Mouse (Mus musculus) limb, embryonic 13.5 days (tissue): ENCODE data around the gene Plekha5. TPM values are rescaled to one million over a fixed set of nuclear protein-coding genes. Genes with fewer than 3 reads are reported as not detected.

ENCODE experiments used
- ATAC-seq: fragments of 200-750 bp; cut with Nextera tagmentation; 2 replicates; pipeline ENCODE4 v1.8.0; 2017; ENCODE audit warnings: low read depth, moderate number of reproducible peaks, moderate TSS enrichment; ENCODE audit not compliant: low FRiP score
- H3K27ac ChIP-seq: fragments of 300-500 bp; sonication (generic); 2 replicates; pipeline ENCODE4 v1.5.1; 2015; ENCODE audit warnings: inconsistent platforms, mild to moderate bottlenecking, moderate library complexity
- H3K27me3 ChIP-seq: fragments of 300-500 bp; sonication (generic); 2 replicates; pipeline ENCODE4 v1.6.1; 2015; ENCODE audit warnings: mild to moderate bottlenecking, inconsistent platforms
- H3K36me3 ChIP-seq: fragments of 300-500 bp; sonication (generic); 2 replicates; pipeline ENCODE4 v1.6.1; 2015; ENCODE audit warnings: inconsistent platforms, mild to moderate bottlenecking, moderate library complexity
- H3K4me1 ChIP-seq: fragments of 300-500 bp; sonication (generic); 2 replicates; pipeline ENCODE4 v1.6.1; 2015; ENCODE audit warnings: inconsistent platforms
- H3K4me2 ChIP-seq: fragments of 300-500 bp; sonication (generic); replicated peaks from 2 replicates; pipeline ENCODE4 v1.6.1; 2015; ENCODE audit warnings: inconsistent platforms, mild to moderate bottlenecking, moderate library complexity
- H3K4me3 ChIP-seq: fragments of 300-500 bp; sonication (generic); 2 replicates; pipeline ENCODE4 v1.5.1; 2015; ENCODE audit warnings: moderate library complexity, mild to moderate bottlenecking, inconsistent platforms
- H3K9ac ChIP-seq: fragments of 300-500 bp; sonication (generic); 2 replicates; pipeline ENCODE4 v1.6.1; 2015; ENCODE audit warnings: mild to moderate bottlenecking, inconsistent platforms
- H3K9me3 ChIP-seq: fragments of 300-500 bp; sonication (generic); 2 replicates; pipeline ENCODE4 v1.6.1; 2016; ENCODE audit warnings: inconsistent platforms
- WGBS: fragments of 180-500 bp; shearing (Covaris S2); methylation state at CpG from one replicate; pipeline ENCODE4 v1.1.7; 2015; 5-methylcytosine and 5-hydroxymethylcytosine counted together
- polyA plus RNA-seq: library from polyadenylated mRNA; unstranded; fragments of >200 nt; fragmentation: Nextera tagmentation; extraction: Ambion mirVana; gene quantifications from 2 replicates; pipeline ENCODE4 v1.2.1, GENCODE M21; 2015

The Plekha5 gene
- polyA plus RNA-seq, 1 experiment from 2014 or later = 46.7 TPM

DNA sequence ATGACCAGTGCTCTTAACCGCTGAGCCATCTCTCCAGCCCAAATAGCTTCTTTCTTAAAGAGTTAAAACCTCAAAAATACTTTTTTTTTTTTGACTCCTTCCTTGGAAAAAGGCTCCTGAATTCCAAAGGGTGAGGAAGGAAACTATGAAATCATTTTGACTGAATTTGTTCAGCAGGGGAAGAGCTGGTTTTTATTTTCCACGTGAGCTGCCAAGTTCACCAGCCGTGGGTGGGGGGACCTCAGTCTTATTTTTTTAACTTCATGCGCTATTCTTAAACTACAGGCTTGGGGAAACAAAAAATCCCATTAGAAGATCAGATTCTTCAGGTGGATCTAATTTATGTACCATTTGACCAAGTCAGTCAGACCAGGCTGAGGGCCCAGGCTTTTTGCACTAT, 187.4 kb downstream of the Plekha5 start:
- peaks cover 5% of the 10 kb centered on the region for H3K36me3 ChIP-seq
- no peak overlapping the region for H3K9ac ChIP-seq
- no peaks in the 10 kb centered on the region for H3K27me3 ChIP-seq
- no peaks in the 10 kb centered on the region for H3K9me3 ChIP-seq
- H3K4me2 ChIP-seq = no peak overlapping the region
- H3K4me1 ChIP-seq = peaks cover 7% of the 10 kb centered on the region
- no peak for ATAC-seq
- peak overlapping the region; percentile 81 for H3K27ac ChIP-seq
- 58% methylated on average over 4 of the region's 4 CpGs for WGBS
- H3K4me3 ChIP-seq = no peak overlapping the region

DNA sequence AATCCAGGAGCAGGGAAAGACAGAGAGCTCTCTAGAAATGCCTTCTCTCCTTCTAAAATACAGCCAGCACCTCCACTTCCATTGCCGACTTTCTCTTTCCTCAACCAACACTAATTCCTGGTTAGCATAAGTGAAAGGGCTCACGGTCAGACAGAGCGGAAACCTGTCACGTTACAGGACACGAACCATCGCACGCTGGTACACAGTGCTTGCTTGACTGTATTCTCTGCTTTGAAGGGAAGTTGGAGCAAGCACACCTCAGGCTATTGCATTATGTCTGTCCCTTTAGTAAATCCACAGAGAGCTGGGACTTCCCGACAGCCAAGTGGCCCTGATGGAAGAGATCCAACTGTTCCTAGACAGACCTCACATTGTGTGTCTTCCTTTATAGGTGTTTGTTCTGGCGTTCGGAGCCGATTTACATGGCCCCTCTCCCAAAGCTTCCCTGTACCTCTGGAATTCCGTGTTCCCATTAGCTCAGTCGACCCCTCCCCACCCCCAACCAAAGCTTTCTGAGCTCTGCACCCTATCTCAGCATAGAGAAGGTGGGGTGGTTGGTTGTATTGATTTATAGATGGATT, 188.1 kb downstream of the Plekha5 start:
- Histone ChIP-seq H3K9ac (no peak overlapping the region), H3K27me3 (no peaks in the 10 kb centered on the region), H3K4me3 (no peak overlapping the region), H3K36me3 (peaks cover 5% of the 10 kb centered on the region), H3K27ac (peak overlapping the region; percentile 81), H3K4me2 (no peak overlapping the region), H3K4me1 (peaks cover 7% of the 10 kb centered on the region), H3K9me3 (no peaks in the 10 kb centered on the region)
- ATAC-seq = no peak
- 77% methylated on average over 13 of the region's 13 CpGs for WGBS

DNA sequence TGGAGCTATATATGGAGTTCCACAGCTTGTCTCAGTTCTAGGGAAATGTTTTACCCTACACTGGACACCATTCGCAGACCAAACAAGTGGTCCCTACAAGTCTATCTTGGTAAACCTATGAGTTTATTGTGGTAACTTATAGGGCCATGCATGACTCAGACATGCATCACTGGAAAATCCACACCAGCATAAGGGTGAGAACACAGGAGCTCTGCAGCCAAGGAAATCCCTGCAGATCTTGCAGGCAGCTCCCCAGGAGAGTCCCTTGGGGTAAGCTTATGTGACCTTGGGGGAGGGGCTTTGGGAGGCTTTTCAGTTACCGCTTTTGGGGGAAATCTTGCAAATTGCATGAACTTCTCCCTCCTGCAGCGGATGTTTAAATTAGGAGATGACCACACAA, 190.0 kb downstream of the Plekha5 start:
- H3K4me1 ChIP-seq = peaks cover 7% of the 10 kb centered on the region
- H3K9me3 ChIP-seq = no peaks in the 10 kb centered on the region
- ATAC-seq = no peak
- 83% methylated on average over 3 of the region's 3 CpGs for WGBS
- no peaks in the 10 kb centered on the region for H3K27me3 ChIP-seq
- no peaks in the 10 kb centered on the region for H3K36me3 ChIP-seq
- no peak overlapping the region for H3K4me3 ChIP-seq
- no peak overlapping the region for H3K9ac ChIP-seq
- no peak overlapping the region for H3K27ac ChIP-seq
- no peak overlapping the region for H3K4me2 ChIP-seq

DNA sequence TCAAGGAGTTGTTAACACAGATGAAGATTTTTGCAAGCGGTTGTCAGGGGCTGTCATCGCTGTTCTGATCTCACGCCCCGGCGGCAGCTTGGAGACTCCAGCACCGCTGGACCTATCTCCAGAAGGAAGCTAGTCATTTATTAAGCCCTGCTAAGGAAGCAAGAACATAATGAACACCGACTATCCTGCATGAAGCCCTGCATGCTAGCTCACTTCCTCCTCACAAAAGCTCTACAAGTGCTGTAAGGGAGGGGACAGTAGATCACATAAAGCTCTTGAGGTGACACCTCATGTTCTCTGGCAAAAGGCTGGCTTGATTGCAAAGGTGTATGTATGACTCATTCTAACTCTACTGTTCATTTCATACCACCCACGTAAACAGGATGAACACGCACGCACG, 190.9 kb downstream of the Plekha5 start:
- H3K27ac ChIP-seq = no peak overlapping the region
- no peak overlapping the region for H3K4me2 ChIP-seq
- no peaks in the 10 kb centered on the region for H3K9me3 ChIP-seq
- H3K9ac ChIP-seq = no peak overlapping the region
- H3K4me1 ChIP-seq = peaks cover 7% of the 10 kb centered on the region
- H3K4me3 ChIP-seq = no peak overlapping the region
- WGBS = 88% methylated on average over 11 of the region's 11 CpGs
- no peaks in the 10 kb centered on the region for H3K27me3 ChIP-seq
- ATAC-seq = no peak
- H3K36me3 ChIP-seq = no peaks in the 10 kb centered on the region

DNA sequence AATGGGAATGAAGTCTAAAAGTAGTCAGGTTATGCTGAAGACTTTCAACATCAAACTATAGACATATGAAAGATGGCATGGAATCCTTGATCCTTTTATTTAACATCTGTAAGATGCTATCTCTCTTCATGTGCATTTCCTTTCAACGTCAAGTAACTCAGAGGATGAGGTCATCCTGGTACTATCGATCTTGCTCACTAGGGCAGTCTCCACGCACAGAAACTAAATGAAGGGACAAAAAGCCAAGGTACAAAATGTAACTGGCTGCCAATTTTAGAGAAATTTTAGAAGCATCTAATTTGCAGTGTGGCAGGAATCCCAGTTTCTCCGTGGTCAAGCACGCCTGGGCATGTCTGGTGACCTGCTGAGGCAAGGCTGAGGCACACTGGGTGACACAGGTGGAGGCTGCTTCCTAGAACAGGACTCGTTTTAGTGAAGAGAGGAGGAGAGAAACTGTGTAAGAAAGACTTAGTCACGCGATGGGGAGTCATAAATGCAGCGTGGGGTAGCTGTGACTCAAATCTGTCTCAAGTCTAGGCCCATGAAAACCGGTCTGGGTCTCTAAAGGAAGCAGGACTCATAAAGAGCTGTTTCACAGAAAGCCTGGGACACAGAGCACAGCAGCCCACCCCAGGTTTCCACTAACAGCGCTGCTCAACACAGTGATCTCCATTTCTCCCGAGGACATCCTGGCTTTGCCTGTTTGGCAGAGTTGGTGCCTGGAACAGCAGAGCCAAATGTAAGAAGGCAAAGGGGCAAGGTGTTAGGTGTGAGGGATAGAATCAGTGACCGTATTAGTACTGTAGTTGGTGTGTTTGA, 196.9 kb downstream of the Plekha5 start:
- 54% methylated on average over 13 of the region's 13 CpGs for WGBS
- H3K27ac ChIP-seq = no peak overlapping the region

DNA sequence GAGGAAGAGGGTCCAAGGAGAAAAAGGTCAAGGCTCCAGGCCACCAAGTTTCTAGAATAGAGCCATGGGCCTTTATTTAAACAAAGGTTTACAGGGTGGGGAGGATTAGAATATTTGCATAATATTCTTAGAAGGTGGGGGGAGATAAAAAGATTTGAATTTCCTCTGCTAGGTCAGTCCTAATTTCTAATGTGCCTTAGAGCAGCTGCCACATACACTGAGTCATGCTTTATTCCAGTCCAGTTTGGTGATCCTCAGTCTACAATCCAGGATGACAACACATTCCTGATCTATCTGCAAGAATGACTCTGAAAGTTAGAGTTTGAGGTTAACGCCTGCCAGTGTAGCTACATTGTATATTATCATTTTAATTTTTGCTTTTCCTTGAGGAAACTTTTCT, 197.8 kb downstream of the Plekha5 start:
- H3K9me3 ChIP-seq = no peaks in the 10 kb centered on the region
- peaks cover 24% of the 10 kb centered on the region for H3K4me1 ChIP-seq
- ATAC-seq = no peak
- H3K4me2 ChIP-seq = no peak overlapping the region
- H3K36me3 ChIP-seq = no peaks in the 10 kb centered on the region
- no peak overlapping the region for H3K4me3 ChIP-seq
- H3K27ac ChIP-seq = no peak overlapping the region
- H3K27me3 ChIP-seq = no peaks in the 10 kb centered on the region
- WGBS = 94% methylated on average over 1 of the region's 1 CpGs
- no peak overlapping the region for H3K9ac ChIP-seq

More for the DNA sequence above, 196.9 kb downstream of the Plekha5 start:
- ATAC-seq = no peak
- H3K9ac ChIP-seq = no peak overlapping the region
- H3K4me1 ChIP-seq = peaks cover 15% of the 10 kb centered on the region
- no peak overlapping the region for H3K4me2 ChIP-seq
- H3K9me3 ChIP-seq = no peaks in the 10 kb centered on the region
- no peak overlapping the region for H3K4me3 ChIP-seq
- no peaks in the 10 kb centered on the region for H3K36me3 ChIP-seq
- H3K27me3 ChIP-seq = no peaks in the 10 kb centered on the region

DNA sequence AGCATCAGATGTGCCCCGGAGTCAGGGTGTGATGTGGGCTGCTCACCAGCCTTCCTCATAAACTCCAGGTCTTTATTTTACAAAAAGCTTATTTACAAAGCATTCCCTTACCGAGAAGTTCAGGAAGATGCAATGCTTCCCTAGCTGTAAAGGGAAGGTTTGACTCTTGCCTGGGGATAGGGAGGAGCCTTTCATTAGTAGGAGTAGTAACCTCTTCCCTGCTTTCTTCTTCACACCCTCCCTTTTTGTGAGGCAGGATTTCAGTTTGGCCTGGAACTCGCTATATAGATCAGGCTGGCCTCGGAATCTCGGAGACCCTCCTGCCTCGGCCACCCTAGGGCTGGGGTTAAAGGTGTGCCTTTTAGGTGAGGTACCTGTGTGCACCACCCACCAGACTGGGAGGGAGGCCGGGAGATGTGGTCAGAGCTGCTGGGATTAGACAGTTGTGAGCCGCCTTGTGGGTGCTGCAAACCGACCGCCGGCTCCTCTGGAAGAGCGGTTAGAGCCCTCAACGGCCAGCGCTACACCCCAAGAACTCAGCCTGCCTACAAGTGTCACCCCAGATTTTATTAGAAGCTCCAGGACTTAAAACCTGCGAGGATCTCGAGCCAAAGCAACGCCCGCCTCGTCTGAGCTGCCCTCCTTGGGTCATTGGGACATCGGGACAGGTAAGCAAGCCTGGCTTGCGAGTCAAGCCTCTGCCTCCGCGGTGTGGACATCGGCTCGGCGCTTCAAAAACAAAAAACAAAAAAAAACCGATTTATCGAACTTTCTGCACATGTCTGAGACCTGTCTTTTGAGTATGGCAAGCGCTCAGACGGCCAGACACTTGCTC, 198.8 kb downstream of the Plekha5 start, which contains the start of gene Aebp2:
Gene Aebp2 (plus strand): TSS at position 273 of the 835 bp plus-strand sequence.
- WGBS = 47% methylated on average over 30 of the region's 30 CpGs
- peak; percentile 7 for ATAC-seq
- Histone ChIP-seq H3K4me2 (peak within 1 kb of the TSS; percentile 81), H3K27ac (peak within 1 kb of the TSS; percentile 98), H3K9me3 (no peaks in the 10 kb centered on the region), H3K4me3 (peak within 1 kb of the TSS; percentile 94), H3K4me1 (peaks cover 32% of the 10 kb centered on the region), H3K36me3 (no peaks in the 10 kb centered on the region), H3K27me3 (no peaks in the 10 kb centered on the region), H3K9ac (peak within 1 kb of the TSS; percentile 100)

DNA sequence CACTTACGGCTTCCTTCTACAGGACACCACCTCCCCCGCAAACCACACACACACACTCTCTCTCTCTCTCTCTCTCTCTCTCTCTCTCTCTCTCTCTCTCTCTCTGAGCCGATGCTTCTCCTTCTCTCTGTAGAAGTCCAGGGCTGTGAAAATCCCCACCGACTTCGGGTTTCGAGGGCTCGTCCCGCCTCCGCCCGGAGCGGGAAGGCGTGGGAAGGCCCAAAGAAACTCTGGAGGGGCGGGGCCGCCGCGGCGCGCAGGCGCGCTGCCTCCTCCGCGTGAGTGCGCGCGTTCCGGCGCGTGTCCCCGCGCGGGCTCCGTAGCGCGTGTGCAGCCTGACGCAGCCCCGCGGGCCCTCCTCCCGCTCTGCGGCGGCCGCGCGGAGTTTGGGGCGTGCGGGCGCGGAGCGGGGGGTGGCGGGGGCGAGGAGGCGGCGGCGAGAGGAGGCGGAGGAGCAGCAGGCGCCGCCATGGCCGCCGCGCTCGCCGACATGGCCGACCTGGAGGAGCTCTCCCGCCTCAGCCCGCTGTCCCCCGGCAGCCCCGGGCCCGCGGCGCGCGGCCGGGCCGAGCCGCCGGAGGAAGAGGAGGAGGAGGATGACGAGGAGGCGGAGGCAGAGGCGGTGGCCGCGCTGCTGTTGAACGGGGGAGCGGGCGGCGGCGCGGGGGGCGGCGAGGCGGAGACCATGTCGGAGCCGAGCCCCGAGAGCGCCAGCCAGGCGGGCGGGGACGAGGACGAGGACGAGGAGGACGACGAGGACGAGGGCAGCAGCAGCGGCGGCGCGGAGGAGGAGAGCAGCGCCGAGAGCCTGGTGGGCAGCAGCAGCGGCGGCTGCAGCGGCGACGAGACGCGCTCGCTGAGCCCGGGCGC, 199.6 kb downstream of the Plekha5 start:
- Histone ChIP-seq H3K9ac (peak overlapping the region; percentile 100), H3K27ac (peak overlapping the region; percentile 98), H3K4me1 (peaks cover 36% of the 10 kb centered on the region), H3K9me3 (no peaks in the 10 kb centered on the region), H3K27me3 (no peaks in the 10 kb centered on the region), H3K36me3 (no peaks in the 10 kb centered on the region), H3K4me2 (peak overlapping the region; percentile 81), H3K4me3 (peak overlapping the region; percentile 94)
- under 1% methylated on average over 79 of the region's 117 CpGs for WGBS
- ATAC-seq = peak; percentile 92

DNA sequence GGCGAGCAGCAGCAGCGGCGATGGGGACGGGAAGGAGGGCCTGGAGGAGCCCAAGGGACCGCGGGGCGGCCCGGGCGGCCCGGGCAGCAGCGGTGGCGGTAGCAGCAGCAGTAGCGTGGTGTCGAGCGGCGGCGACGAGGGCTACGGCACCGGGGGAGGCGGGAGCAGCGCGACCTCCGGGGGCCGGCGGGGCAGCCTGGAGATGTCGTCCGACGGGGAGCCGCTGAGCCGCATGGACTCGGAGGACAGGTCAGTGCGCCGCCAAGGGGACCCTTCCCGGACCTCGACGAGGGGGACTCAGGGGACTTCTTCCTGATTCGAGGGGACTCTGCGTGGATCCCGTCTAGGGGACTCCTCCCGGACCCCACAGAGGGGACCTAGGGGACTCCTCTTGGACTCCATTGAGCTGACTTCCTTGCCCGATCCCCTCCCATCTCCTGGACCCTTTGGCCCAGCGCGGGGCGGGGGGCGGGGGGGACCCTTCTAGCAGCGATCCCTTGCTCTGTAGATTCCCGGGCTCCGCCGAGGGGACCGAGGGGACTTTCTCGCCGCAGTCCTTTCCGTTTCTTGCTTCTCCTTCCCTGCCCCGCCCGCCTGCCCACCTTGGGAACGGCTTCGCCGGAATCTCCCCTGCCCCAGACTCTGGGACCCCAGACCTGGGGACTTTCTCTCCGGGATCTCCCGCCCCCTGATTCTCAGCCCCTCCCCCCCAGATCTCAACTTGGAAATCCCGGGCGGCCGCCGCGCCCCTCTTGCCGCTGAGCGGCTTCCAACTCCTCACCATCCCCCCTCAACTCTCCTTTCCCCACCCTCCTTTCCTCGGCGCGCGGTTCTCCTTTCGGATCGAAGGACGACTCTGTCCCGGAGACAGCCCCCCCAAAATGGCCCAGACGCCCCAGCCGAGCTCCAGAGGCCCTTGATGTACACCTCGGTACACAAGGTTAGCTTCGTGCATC, 200.5 kb downstream of the Plekha5 start:
- ATAC-seq = peak; percentile 9; the same call in 1 of the 2 replicates
- H3K27me3 ChIP-seq = no peaks in the 10 kb centered on the region
- WGBS = under 1% methylated on average over 74 of the region's 80 CpGs

DNA sequence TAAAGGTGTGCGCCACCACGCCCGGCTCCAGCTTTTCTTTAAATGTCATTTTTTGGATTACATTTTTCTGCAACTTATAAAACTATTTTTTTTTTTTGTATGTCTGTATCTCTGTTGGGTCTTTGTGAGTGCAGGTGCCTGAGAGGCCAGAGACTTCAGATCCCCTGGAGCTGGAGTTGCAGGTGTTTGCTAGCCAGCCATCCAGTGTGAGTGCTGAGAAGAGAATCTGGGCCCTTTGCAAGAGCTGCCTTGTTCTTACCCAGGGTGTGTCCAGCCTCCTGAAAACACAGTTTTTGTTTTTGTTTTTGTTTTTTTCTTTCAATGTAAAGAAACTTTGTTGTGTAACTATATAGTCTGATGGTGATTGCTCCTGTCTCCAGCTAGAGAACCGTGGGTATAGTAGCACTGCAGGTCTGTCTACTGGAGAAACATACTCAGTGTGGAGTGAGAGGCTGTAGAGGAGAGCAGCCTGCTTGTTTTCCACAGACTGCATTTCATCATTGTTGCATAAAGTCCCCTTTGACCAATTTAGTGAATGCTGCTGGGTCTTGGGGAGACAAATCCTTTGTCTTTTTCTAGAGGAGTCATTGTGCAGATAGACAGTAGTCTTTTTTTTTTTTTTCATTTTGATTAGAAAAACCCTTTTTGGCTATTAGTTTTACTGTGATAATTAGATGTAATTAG, 205.5 kb downstream of the Plekha5 start:
- Histone ChIP-seq H3K4me1 (peaks cover 43% of the 10 kb centered on the region), H3K4me2 (no peak overlapping the region), H3K4me3 (no peak overlapping the region), H3K9ac (no peak overlapping the region), H3K36me3 (peaks cover 7% of the 10 kb centered on the region), H3K27me3 (no peaks in the 10 kb centered on the region), H3K27ac (no peak overlapping the region), H3K9me3 (no peaks in the 10 kb centered on the region)
- no peak for ATAC-seq
- 89% methylated on average over 4 of the region's 4 CpGs for WGBS

More for the DNA sequence above, 200.5 kb downstream of the Plekha5 start:
- Histone ChIP-seq H3K36me3 (no peaks in the 10 kb centered on the region), H3K27ac (peak overlapping the region; percentile 98), H3K9ac (peak overlapping the region; percentile 100), H3K4me2 (peak overlapping the region; percentile 81), H3K4me1 (peaks cover 39% of the 10 kb centered on the region), H3K4me3 (peak overlapping the region; percentile 94), H3K9me3 (no peaks in the 10 kb centered on the region)
